Mouse (Mus musculus): ENCODE results near the gene Nfasc. TPM values are rescaled to one million over a fixed set of nuclear protein-coding genes. Genes with fewer than 3 reads are reported as not detected.
A peak's percentile ranks its signal among the peaks of the same experiment; 100 is the strongest.

Nfasc gene
- polyA plus RNA-seq (2015; fragmentation: Nextera tagmentation; extraction: Ambion mirVana), result 1.0 and 1.3 TPM in 2 replicates

DNA sequence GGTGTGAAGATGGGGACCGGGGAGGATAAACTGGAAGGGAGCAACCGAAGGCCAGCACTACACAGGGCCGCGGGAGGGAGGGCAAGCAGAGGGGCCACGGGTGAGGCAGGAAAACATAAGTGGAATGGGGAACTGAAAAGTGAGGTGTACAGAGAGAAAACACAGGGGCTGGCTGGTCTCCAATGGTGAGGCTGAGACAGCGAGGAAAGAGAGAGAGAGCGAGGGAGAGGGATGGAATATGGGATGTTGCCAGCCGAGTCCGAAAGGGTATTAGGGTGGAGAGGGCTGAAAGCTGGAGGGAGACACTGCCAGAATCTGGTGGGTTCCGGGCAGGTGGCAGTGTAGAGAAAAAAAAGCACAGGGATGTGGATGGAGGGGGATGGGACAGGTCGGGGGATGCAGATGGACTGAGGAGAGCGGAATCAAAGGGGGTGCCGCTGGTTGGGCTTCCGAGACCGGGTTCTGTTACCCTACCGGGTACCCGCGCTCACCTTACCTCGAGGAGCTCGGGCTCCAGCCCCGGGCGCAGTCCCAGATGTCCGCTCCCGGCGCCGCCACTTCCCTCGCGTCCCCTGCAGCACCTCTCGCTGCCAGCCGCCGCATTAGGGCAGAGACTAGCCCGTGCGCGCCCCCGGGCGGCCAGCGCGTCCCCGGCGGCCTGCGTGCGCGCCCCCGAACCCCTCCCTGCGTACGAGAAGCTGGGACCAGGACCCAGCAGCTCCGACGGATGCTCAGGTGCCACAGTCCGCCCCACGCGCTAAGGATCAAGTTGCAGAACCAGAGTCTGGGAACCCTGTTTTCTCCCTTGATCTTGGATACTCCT lies at the start of gene Nfasc:
Gene Nfasc, minus strand, starts transcription at position 623 of the 823 bp plus-strand sequence.
- H3K9ac ChIP-seq, result peak within 1 kb of the TSS; percentile 57
- peak within 1 kb of the TSS; percentile 45 for H3K4me3 ChIP-seq
- H3K4me1 ChIP-seq, result peaks cover 9% of the 10 kb centered on the region
- H3K36me3 ChIP-seq, result no peaks in the 10 kb centered on the region
- peak; percentile 70; the same call in 1 of the 2 replicates for ATAC-seq (ENCODE audit: low FRiP score, low read depth)
- H3K27ac ChIP-seq, result no peak within 1 kb of the TSS
- 3% methylated on average over 51 of the region's 51 CpGs for WGBS
- no peaks in the 10 kb centered on the region for H3K9me3 ChIP-seq
- H3K4me2 ChIP-seq (replicated peaks), result peak within 1 kb of the TSS; percentile 73
- H3K27me3 ChIP-seq, result peaks cover 94% of the 10 kb centered on the region

DNA sequence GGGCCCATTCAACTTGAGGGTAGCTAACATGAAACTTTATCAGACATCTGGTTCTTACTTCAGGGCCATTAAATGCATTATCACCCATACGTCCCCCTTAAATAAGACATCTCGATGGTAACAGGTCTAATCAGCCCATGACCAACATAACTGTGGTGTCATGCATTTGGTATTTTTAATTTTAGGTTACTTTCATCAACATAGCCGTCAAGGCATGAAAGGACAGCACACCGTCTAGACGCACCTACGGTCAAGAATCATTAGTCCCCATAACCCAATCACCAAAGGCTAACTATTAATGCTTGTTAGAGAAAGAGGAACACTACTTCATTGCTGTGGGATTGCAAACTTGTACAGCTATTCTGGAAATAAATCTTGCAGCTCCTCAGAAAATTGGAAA lies 49.5 kb upstream of the Nfasc start:
- ATAC-seq (ENCODE audit: low FRiP score, low read depth), result no peak
- Histone ChIP-seq H3K4me2 (replicated peaks) (no peak overlapping the region), H3K27ac (no peak overlapping the region), H3K4me1 (peaks cover 10% of the 10 kb centered on the region), H3K36me3 (no peaks in the 10 kb centered on the region), H3K4me3 (no peak overlapping the region), H3K9ac (no peak overlapping the region), H3K9me3 (no peaks in the 10 kb centered on the region), H3K27me3 (0 out of 2 replicates have a peak, but pooled peaks cover 4% of the 10 kb centered on the region)
- WGBS, result 83% methylated on average over 6 of the region's 6 CpGs

- Histone ChIP-seq H3K4me1 (peaks cover 10% of the 10 kb centered on the region), H3K9me3 (no peaks in the 10 kb centered on the region), H3K27ac (no peak overlapping the region), H3K27me3 (peaks cover 21% of the 10 kb centered on the region; the same call in 1 of the 2 replicates), H3K4me2 (replicated peaks) (no peak overlapping the region), H3K4me3 (no peak overlapping the region), H3K9ac (no peak overlapping the region), H3K36me3 (no peaks in the 10 kb centered on the region)
- WGBS, result 26% methylated on average over 5 of the region's 5 CpGs
- no peak for ATAC-seq (ENCODE audit: low FRiP score, low read depth)
These were observed 45.3 kb upstream of the Nfasc start for GRCm38 (mm10) chr1:132786866-132787265.

DNA sequence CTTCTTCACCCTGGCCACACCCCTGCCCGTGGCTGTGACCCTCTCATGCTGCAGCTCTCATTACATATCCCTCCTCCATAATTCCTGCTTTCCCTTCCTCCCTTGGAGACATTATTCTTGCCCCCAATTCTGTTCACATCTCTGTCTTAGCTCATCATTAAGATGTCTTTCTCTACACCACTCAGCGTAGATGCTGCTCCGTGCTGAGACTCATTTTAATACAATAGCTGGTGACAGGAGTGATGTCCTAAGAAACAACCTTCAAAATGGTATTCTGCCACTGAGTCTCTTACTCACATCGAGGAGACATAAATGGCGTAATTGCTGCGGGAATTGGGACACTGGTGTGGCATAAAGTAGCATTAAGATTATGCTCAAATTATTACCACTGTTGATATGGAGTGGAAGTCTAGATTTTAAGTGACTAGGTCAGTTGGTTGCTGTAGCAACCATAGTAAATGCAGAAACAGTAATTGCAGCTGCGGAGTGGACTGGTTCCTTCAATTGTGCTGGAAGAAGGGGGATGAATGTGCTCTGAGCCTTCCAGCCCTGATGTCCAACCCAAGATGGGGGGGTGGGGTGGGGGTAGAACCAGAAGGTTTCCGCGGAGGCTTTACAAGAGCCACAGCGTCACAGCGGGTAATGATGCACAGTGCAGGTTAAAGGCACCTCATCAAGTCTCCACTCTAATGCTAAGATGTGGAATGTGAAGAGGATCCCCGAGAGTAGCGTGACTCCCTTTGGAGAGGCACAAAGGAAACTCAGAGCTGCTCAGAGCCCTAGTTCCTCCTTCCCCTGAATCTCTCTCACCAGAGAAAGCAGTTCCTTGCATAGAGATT lies 40.2 kb upstream of the Nfasc start:
- Histone ChIP-seq H3K4me3 (no peak overlapping the region), H3K27me3 (peaks cover 32% of the 10 kb centered on the region), H3K9me3 (no peaks in the 10 kb centered on the region), H3K27ac (no peak overlapping the region), H3K9ac (no peak overlapping the region), H3K4me2 (replicated peaks) (no peak overlapping the region), H3K36me3 (no peaks in the 10 kb centered on the region), H3K4me1 (peaks cover 2% of the 10 kb centered on the region)
- ATAC-seq (ENCODE audit: low FRiP score, low read depth), result no peak
- WGBS, result 76% methylated on average over 13 of the region's 13 CpGs

DNA sequence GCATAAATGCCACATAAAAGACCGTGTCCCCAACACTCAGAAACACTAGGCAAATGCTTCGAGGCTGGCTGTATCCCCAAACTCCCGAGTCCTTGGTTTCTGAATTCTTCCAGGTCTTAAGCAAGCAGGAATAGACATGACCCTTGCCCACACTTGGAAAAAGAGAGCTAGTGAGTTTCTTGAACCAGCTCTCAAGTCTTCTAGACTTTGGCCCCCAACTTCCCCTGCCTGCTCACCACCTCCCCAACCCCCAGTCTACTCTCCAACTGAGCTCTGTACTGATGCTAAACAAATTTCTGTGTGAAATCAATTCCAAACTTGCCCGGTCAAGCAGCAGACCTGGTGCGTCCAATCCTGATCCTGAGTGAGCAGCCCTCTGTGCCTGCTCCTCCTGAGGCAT lies 39.4 kb upstream of the Nfasc start:
- no peak overlapping the region for H3K4me2 ChIP-seq (replicated peaks)
- H3K4me3 ChIP-seq, result no peak overlapping the region
- no peak for ATAC-seq (ENCODE audit: low FRiP score, low read depth)
- H3K27ac ChIP-seq, result no peak overlapping the region
- no peak overlapping the region for H3K9ac ChIP-seq
- H3K27me3 ChIP-seq, result peaks cover 28% of the 10 kb centered on the region
- H3K9me3 ChIP-seq, result no peaks in the 10 kb centered on the region
- no peaks in the 10 kb centered on the region for H3K4me1 ChIP-seq
- WGBS, result 79% methylated on average over 5 of the region's 5 CpGs
- H3K36me3 ChIP-seq, result no peaks in the 10 kb centered on the region

DNA sequence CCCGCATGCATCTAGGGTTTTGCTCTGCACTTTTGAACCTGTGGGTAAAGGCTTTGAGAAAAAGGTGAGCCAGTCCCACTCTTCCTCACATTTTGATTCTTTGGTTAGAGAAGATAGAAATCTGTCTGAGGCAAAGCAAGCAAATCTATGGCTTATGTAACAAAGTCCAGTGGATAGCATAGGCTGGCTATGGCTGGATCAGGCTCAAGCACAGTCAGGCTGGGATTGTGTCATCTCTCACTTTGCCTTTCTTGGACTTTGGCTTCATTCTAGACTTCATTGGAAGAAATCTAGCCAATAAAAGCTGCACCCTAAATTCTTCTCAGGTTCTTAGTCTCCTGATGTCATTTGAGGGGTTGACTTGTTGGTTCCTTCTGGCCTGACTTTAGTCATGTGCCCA lies 38.7 kb upstream of the Nfasc start:
- H3K4me3 ChIP-seq, result no peak overlapping the region
- H3K27me3 ChIP-seq, result peaks cover 26% of the 10 kb centered on the region
- 91% methylated on average over 1 of the region's 1 CpGs for WGBS
- no peak overlapping the region for H3K27ac ChIP-seq
- H3K4me1 ChIP-seq, result no peaks in the 10 kb centered on the region
- H3K9me3 ChIP-seq, result no peaks in the 10 kb centered on the region
- ATAC-seq (ENCODE audit: low FRiP score, low read depth), result no peak
- H3K9ac ChIP-seq, result no peak overlapping the region
- H3K4me2 ChIP-seq (replicated peaks), result no peak overlapping the region
- H3K36me3 ChIP-seq, result no peaks in the 10 kb centered on the region

GRCm38 (mm10) chr1:132774959-132775358 lies 33.4 kb upstream of the Nfasc start:
- no peak for ATAC-seq (ENCODE audit: low FRiP score, low read depth)
- Histone ChIP-seq H3K9ac (no peak overlapping the region), H3K4me2 (replicated peaks) (no peak overlapping the region), H3K4me1 (no peaks in the 10 kb centered on the region; the same call in 1 of the 2 replicates), H3K36me3 (no peaks in the 10 kb centered on the region), H3K27ac (no peak overlapping the region), H3K9me3 (no peaks in the 10 kb centered on the region), H3K4me3 (no peak overlapping the region), H3K27me3 (peaks cover 39% of the 10 kb centered on the region)
- WGBS, result 80% methylated on average over 6 of the region's 6 CpGs

DNA sequence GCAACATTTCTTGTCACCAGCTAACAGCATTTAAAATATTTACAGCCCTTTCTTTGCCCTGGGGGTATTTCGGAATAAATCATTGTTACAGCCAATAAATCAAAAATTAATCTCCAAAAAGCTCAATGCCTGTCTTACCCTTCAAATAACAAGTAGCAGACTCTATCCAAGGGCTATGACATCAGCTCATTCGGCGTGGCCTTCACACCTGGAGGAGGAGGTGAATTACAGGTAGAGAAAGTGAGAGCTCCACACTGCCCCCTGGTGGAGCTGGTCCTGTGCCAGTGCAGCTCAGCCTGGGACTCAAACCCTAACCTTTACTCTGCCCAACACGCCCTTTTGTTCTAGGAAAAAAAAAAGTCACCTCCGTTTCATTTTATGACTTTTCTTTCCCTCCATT lies 29.8 kb upstream of the Nfasc start:
- Histone ChIP-seq H3K4me3 (no peak overlapping the region), H3K9me3 (no peaks in the 10 kb centered on the region), H3K4me1 (peaks cover 4% of the 10 kb centered on the region), H3K27ac (no peak overlapping the region), H3K36me3 (no peaks in the 10 kb centered on the region), H3K9ac (no peak overlapping the region), H3K4me2 (replicated peaks) (no peak overlapping the region), H3K27me3 (peaks cover 63% of the 10 kb centered on the region)
- ATAC-seq (ENCODE audit: low FRiP score, low read depth), result no peak
- WGBS, result 25% methylated on average over 5 of the region's 5 CpGs

GRCm38 (mm10) chr1:132769559-132769958 lies 28.0 kb upstream of the Nfasc start:
- WGBS, result 68% methylated on average over 3 of the region's 3 CpGs
- Histone ChIP-seq H3K27me3 (peaks cover 65% of the 10 kb centered on the region), H3K9me3 (no peaks in the 10 kb centered on the region), H3K36me3 (no peaks in the 10 kb centered on the region), H3K4me3 (no peak overlapping the region), H3K27ac (no peak overlapping the region), H3K4me2 (replicated peaks) (no peak overlapping the region), H3K4me1 (peaks cover 19% of the 10 kb centered on the region), H3K9ac (no peak overlapping the region)
- ATAC-seq (ENCODE audit: low FRiP score, low read depth), result no peak

DNA sequence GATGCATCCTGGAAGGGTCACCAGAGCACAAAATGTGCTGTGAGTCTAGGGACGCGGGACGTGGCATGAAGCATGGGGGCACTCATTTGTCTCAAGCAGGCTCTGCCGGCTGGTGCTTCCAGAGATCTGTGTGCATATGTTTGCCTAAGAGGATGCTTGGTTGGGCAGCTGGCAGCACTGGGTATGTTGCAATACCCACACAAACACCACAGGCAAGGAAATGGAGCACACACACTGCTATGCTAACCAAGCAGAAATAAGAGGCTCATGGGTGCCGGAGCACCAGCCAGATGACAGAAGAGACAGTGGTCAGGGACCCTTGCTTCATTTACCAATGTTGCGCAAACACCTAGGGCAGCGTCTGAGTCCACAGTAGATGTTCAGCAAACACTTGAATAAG lies 25.8 kb upstream of the Nfasc start:
- Histone ChIP-seq H3K4me3 (no peak overlapping the region), H3K27me3 (peaks cover 54% of the 10 kb centered on the region), H3K36me3 (no peaks in the 10 kb centered on the region), H3K27ac (no peak overlapping the region), H3K9me3 (no peaks in the 10 kb centered on the region), H3K4me2 (replicated peaks) (no peak overlapping the region), H3K9ac (no peak overlapping the region), H3K4me1 (peaks cover 19% of the 10 kb centered on the region)
- 92% methylated on average over 7 of the region's 7 CpGs for WGBS
- ATAC-seq (ENCODE audit: low FRiP score, low read depth), result no peak

GRCm38 (mm10) chr1:132765887-132766651 lies 24.5 kb upstream of the Nfasc start:
- Histone ChIP-seq H3K27me3 (peaks cover 58% of the 10 kb centered on the region), H3K27ac (no peak overlapping the region), H3K36me3 (no peaks in the 10 kb centered on the region), H3K9me3 (no peaks in the 10 kb centered on the region), H3K4me1 (peaks cover 19% of the 10 kb centered on the region), H3K4me2 (replicated peaks) (peak overlapping the region; percentile 50), H3K4me3 (no peak overlapping the region), H3K9ac (no peak overlapping the region)
- WGBS, result 20% methylated on average over 16 of the region's 16 CpGs
- peak; percentile 48; the same call in 1 of the 2 replicates for ATAC-seq (ENCODE audit: low FRiP score, low read depth)

DNA sequence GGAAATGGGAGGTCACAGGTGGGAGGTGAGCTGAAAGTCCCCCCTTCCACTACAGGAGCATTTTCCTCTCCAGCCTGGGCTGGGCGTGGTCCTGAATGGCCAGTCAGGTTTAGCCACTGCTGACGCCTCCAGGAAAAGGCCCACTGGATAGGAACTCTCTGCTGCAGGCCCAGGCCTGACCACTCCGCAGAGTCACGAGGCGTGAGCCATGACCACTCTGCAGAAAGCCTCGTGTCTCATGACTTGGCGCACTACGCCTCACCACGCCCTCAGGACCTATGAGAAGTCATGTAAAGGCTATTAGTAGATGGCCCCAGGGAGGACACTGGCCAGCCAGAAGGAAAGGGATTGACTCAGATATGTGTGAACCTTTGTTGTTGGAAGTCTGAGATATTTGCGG lies 23.6 kb upstream of the Nfasc start:
- 75% methylated on average over 10 of the region's 10 CpGs for WGBS
- ATAC-seq (ENCODE audit: low FRiP score, low read depth), result no peak
- H3K36me3 ChIP-seq, result no peaks in the 10 kb centered on the region

More for the DNA sequence above, 23.6 kb upstream of the Nfasc start:
- Histone ChIP-seq H3K4me3 (no peak overlapping the region), H3K9ac (no peak overlapping the region), H3K4me1 (peaks cover 19% of the 10 kb centered on the region), H3K27ac (no peak overlapping the region), H3K4me2 (replicated peaks) (no peak overlapping the region), H3K9me3 (no peaks in the 10 kb centered on the region), H3K27me3 (peaks cover 58% of the 10 kb centered on the region)
